Mouse (Mus musculus): ENCODE results near the gene 1700056E22Rik. TPM values are rescaled to one million over a fixed set of nuclear protein-coding genes. Genes with fewer than 3 reads are reported as not detected.
A peak's percentile ranks its signal among the peaks of the same experiment; 100 is the strongest.

1700056E22Rik gene
- total RNA-seq (2012; rRNA removed) (0.16 and 0.35 TPM in 2 replicates), polyA plus RNA-seq (2012; ENCODE audit: insufficient read depth in 1 of 2, insufficient read length in 2 of 2, low read depth in 1 of 2, low replicate concordance in 2 of 2, missing spikeins in 1 of 2) (1 to 10 TPM in 1 of 2 experiments, not detected in 1; 1.1 TPM)

DNA sequence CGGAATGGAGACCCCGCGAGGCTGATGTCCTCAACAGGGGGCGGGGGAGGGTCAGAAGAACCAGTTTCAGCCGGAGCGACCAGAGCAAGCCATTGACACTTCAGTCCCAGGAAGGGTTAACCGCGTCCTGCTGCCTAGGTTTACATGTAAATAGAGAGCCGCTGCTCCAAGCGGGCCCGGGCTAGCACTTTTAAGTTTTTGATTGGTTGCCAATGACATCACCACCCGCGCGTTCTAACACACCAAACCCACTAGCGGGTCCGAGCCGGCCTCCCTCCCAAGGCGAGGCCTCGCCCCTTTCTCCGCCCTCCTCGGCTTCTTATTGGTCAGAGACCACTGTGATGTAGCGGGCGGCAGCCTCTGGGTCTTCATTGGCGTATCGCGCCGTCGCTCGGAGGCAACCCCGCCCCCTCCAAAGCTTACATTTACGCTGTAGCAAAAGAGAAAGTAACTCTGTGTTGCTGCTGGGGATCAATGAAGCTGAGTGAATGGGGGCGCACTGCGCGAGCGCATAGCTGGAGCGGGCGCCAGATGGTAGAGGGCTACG lies at the start of gene 1700056E22Rik:
TSS of gene 1700056E22Rik (minus strand) at position 291 of the 547 bp plus-strand sequence.
- H3K27me3 ChIP-seq (ENCODE audit: control insufficient read depth in 1 of 2, insufficient read depth in 2 of 2, low read length in 2 of 2): no peaks in the 10 kb centered on the region
- DNase-seq (ENCODE audit: low read depth, low spot score): peak; percentile 99
- peaks cover 0 to 9% of the 10 kb centered on the region in 2 experiments; a peak in 2 of 4 replicates for H3K36me3 ChIP-seq (ENCODE audit: control insufficient read depth in 1 of 2, insufficient read depth in 2 of 2, low read length in 2 of 2)
- H3K4me1 ChIP-seq (ENCODE audit: control insufficient read depth in 1 of 2, insufficient read depth in 2 of 2, low read length in 2 of 2): peaks cover 6 to 14% of the 10 kb centered on the region in 2 experiments
- no peaks in the 10 kb centered on the region for H3K9me3 ChIP-seq (replicated peaks; ENCODE audit: insufficient read depth, low read length)
- H3K27ac ChIP-seq (ENCODE audit: control insufficient read depth, low read depth, low read length): peak within 1 kb of the TSS; percentile 55
- peaks cover 2% of the 10 kb centered on the region; the same call in 1 of the 2 replicates for H3K79me2 ChIP-seq (ENCODE audit: control insufficient read depth, insufficient read depth, low read length, poor library complexity)
- peak within 1 kb of the TSS; percentile 76 for H3K9ac ChIP-seq (ENCODE audit: control insufficient read depth, low read depth, low read length, poor library complexity, severe bottlenecking)
- peak within 1 kb of the TSS; percentile 68 to 77 for H3K4me3 ChIP-seq (ENCODE audit: control insufficient read depth in 1 of 2, insufficient read depth in 1 of 2, low read depth in 2 of 2, low read length in 2 of 2)
- TF ChIP-seq SIN3A (IDR thresholded peaks at IDR 0.05; ENCODE audit: low read length) (peak; percentile 96), MAX (IDR thresholded peaks at IDR 0.05; ENCODE audit: low read length) (peak; percentile 77), NELFE (IDR thresholded peaks at IDR 0.05; ENCODE audit: low read depth, low read length) (peak; percentile 52), MAZ (IDR thresholded peaks at IDR 0.05; ENCODE audit: low read depth, low read length) (peak; percentile 67), USF2 (IDR thresholded peaks at IDR 0.05; ENCODE audit: borderline replicate concordance in 1 of 2, insufficient read depth in 1 of 2, low read depth in 1 of 2, low read length in 2 of 2) (no peak), MXI1 (IDR thresholded peaks at IDR 0.05; ENCODE audit: low read depth, low read length) (peak; percentile 75), TBP (IDR thresholded peaks at IDR 0.05; ENCODE audit: low read depth, low read length) (peak; percentile 73), CTCF (IDR thresholded peaks at IDR 0.05 in 2 of 3, conservative IDR thresholded peaks at IDR 0.05 in 1 of 3; ENCODE audit: control insufficient read depth in 1 of 3, insufficient read depth in 1 of 3, low read depth in 2 of 3, low read length in 3 of 3, poor library complexity in 1 of 3, severe bottlenecking in 1 of 3) (peak in 1 of 3 experiments; percentile 39; a peak in 2 of 6 replicates), ZC3H11A (IDR thresholded peaks at IDR 0.05; ENCODE audit: low read depth, low read length) (no peak), POLR2AphosphoS5 (IDR thresholded peaks at IDR 0.05; ENCODE audit: borderline replicate concordance, low read depth, low read length) (no peak), POLR2A (IDR thresholded peaks at IDR 0.05; ENCODE audit: control insufficient read depth in 1 of 2, insufficient read depth in 1 of 2, low read depth in 1 of 2, low read length in 2 of 2, poor library complexity in 1 of 2) (peak in 1 of 2 experiments; percentile 67; a peak in 2 of 4 replicates), MYB (IDR thresholded peaks at IDR 0.05; ENCODE audit: low read depth, low read length) (no peak), UBTF (IDR thresholded peaks at IDR 0.05; ENCODE audit: borderline replicate concordance, insufficient read depth, low read depth, low read length) (no peak), HCFC1 (IDR thresholded peaks at IDR 0.05; ENCODE audit: low read depth, low read length) (peak; percentile 44; the same call in 1 of the 2 replicates), KAT2A (conservative IDR thresholded peaks at IDR 0.05; ENCODE audit: low read depth, low read length) (no peak), ETS1 (IDR thresholded peaks at IDR 0.05; ENCODE audit: low read depth, low read length) (peak; percentile 83), NRF1 (IDR thresholded peaks at IDR 0.05; ENCODE audit: insufficient read depth, low read depth, low read length, poor library complexity, severe bottlenecking) (peak; percentile 36; the same call in 1 of the 2 replicates), CHD2 (IDR thresholded peaks at IDR 0.05; ENCODE audit: low read length) (peak; percentile 56)

DNA sequence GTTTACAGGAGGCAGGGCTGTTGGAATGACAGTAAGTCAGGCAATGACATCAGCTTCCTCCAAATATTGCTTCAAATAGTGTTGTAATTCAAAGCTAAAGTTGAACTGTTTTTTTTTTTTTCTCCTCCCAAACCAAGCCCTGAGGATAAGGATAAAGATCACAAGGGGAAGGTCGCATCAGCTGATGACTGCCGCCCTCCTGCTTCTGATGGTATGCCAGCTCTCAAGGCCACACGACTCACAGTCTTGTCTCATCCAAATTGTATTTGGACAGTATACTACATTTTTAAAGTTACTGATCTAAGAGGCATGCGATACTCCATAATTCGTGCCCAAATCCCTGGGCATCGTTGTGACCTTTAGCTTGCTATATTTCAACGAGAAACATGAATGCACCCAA lies 49.1 kb upstream of the 1700056E22Rik start:
- no peak overlapping the region for H3K4me3 ChIP-seq (ENCODE audit: control insufficient read depth in 1 of 2, insufficient read depth in 1 of 2, low read depth in 2 of 2, low read length in 2 of 2)
- TF ChIP-seq TBP (IDR thresholded peaks at IDR 0.05; ENCODE audit: low read depth, low read length) (no peak), CTCF (IDR thresholded peaks at IDR 0.05 in 2 of 3, conservative IDR thresholded peaks at IDR 0.05 in 1 of 3; ENCODE audit: control insufficient read depth in 1 of 3, insufficient read depth in 1 of 3, low read depth in 2 of 3, low read length in 3 of 3, poor library complexity in 1 of 3, severe bottlenecking in 1 of 3) (no peak), BHLHE40 (IDR thresholded peaks at IDR 0.05; ENCODE audit: borderline replicate concordance, low read depth, low read length) (no peak), RCOR1 (IDR thresholded peaks at IDR 0.05; ENCODE audit: low read depth, low read length) (no peak), KAT2A (conservative IDR thresholded peaks at IDR 0.05; ENCODE audit: low read depth, low read length) (no peak), NRF1 (IDR thresholded peaks at IDR 0.05; ENCODE audit: insufficient read depth, low read depth, low read length, poor library complexity, severe bottlenecking) (no peak), MAZ (IDR thresholded peaks at IDR 0.05; ENCODE audit: low read depth, low read length) (no peak)
- H3K4me1 ChIP-seq (ENCODE audit: control insufficient read depth in 1 of 2, insufficient read depth in 2 of 2, low read length in 2 of 2): peaks cover 4 to 5% of the 10 kb centered on the region in 2 experiments; a peak in 2 of 4 replicates
- H3K79me2 ChIP-seq (ENCODE audit: control insufficient read depth, insufficient read depth, low read length, poor library complexity): no peaks in the 10 kb centered on the region
- no peak overlapping the region for H3K9ac ChIP-seq (ENCODE audit: control insufficient read depth, low read depth, low read length, poor library complexity, severe bottlenecking)
- H3K9me3 ChIP-seq (replicated peaks; ENCODE audit: insufficient read depth, low read length): no peaks in the 10 kb centered on the region
- no peak for DNase-seq (ENCODE audit: low read depth, low spot score)
- H3K27ac ChIP-seq (ENCODE audit: control insufficient read depth, low read depth, low read length): no peak overlapping the region
- no peaks in the 10 kb centered on the region; a peak in 2 of 4 replicates for H3K27me3 ChIP-seq (ENCODE audit: control insufficient read depth in 1 of 2, insufficient read depth in 2 of 2, low read length in 2 of 2)
- peaks cover 0 to 10% of the 10 kb centered on the region in 2 experiments; a peak in 2 of 4 replicates for H3K36me3 ChIP-seq (ENCODE audit: control insufficient read depth in 1 of 2, insufficient read depth in 2 of 2, low read length in 2 of 2)
